Mouse (Mus musculus) CH12.LX (cell line): ENCODE data around the gene Gse1. TPM values are rescaled to one million over a fixed set of nuclear protein-coding genes. Genes with fewer than 3 reads are reported as not detected.

Experiments
- DNase-seq: peaks from one replicate; pipeline ENCODE4 v3.0.0-alpha.2; 2013; ENCODE audit errors: extremely low read depth
- H3K27ac ChIP-seq: 2 replicates; pipeline ENCODE4 v1.5.1; 2012; ENCODE audit warnings: low read depth, mild to moderate bottlenecking, control low read depth, moderate library complexity; ENCODE audit not compliant: insufficient read depth
- H3K27me3 ChIP-seq: replicated peaks from 2 replicates; pipeline ENCODE3; 2012; ENCODE audit warnings: inconsistent platforms
- H3K36me3 ChIP-seq, 2 experiments: replicated peaks in 1 of 2; 2 replicates each; pipeline versions ENCODE3 to v1.6.1; 2012; ENCODE audit warnings: inconsistent platforms in 1 of 2, low read length in 1 of 2, mild to moderate bottlenecking in 1 of 2, mixed read lengths in 1 of 2, moderate library complexity in 1 of 2; ENCODE audit not compliant: control insufficient read depth in 1 of 2, insufficient read depth in 1 of 2
- H3K4me1 ChIP-seq, 2 experiments: 2 replicates each; pipeline ENCODE4 v1.6.1; 2012; ENCODE audit warnings: inconsistent platforms in 1 of 2, moderate library complexity in 1 of 2; ENCODE audit not compliant: insufficient read depth in 2 of 2, control insufficient read depth in 1 of 2
- H3K4me2 ChIP-seq: 2 replicates; pipeline ENCODE4 v1.6.1; 2012; ENCODE audit warnings: low read depth, mild to moderate bottlenecking, control low read depth; ENCODE audit not compliant: poor library complexity, insufficient read depth, severe bottlenecking
- H3K4me3 ChIP-seq, 3 experiments: fragments of 150-350 bp in 1 of 3; sonication (generic) in 1 of 3; replicated peaks in 1 of 3; 2 replicates each; pipeline versions ENCODE3 to v1.5.1; 2011 to 2012; ENCODE audit warnings: low read depth in 2 of 3, low read length in 2 of 3, mild to moderate bottlenecking in 2 of 3, moderate library complexity in 2 of 3, control low read depth in 1 of 3, improper control_type of control experiment in 1 of 3, inconsistent platforms in 1 of 3, mixed read lengths in 1 of 3; ENCODE audit not compliant: poor library complexity in 1 of 3
- H3K79me2 ChIP-seq: replicated peaks from 2 replicates; pipeline ENCODE4 v1.6.1; 2012; ENCODE audit warnings: mild to moderate bottlenecking, moderate library complexity; ENCODE audit not compliant: control insufficient read depth, poor library complexity, insufficient read depth, severe bottlenecking; ENCODE audit errors: extremely low read depth
- H3K9ac ChIP-seq: 2 replicates; pipeline ENCODE4 v1.6.1; 2012; ENCODE audit warnings: low read depth, mild to moderate bottlenecking, control low read depth, moderate library complexity; ENCODE audit not compliant: insufficient read depth
- H3K9me3 ChIP-seq: replicated peaks from 2 replicates; pipeline ENCODE3; 2012; ENCODE audit warnings: low read length, inconsistent platforms, mixed read lengths
- BHLHE40 ChIP-seq: IDR thresholded peaks from 2 replicates; pipeline ENCODE4 v1.6.1; 2011; ENCODE audit warnings: mild to moderate bottlenecking, low read depth, low read length, improper control_type of control experiment
- CHD1 ChIP-seq: IDR thresholded peaks from 2 replicates; pipeline ENCODE4 v1.6.1; 2012; ENCODE audit warnings: low read depth, low read length, improper control_type of control experiment, inconsistent platforms
- CTCF ChIP-seq, 2 experiments: IDR thresholded peaks in 1 of 2; conservative IDR thresholded peaks in 1 of 2; 2 replicates each; pipeline ENCODE4 v1.5.1; 2011 to 2012; ENCODE audit warnings: low read depth in 2 of 2, low read length in 2 of 2, improper control_type of control experiment in 1 of 2, inconsistent platforms in 1 of 2, mild to moderate bottlenecking in 1 of 2, moderate library complexity in 1 of 2
- E2F4 ChIP-seq: IDR thresholded peaks from 2 replicates; pipeline ENCODE4 v1.6.1; 2011; ENCODE audit warnings: low read depth, low read length, improper control_type of control experiment; ENCODE audit not compliant: insufficient replicate concordance
- EP300 ChIP-seq: IDR thresholded peaks from 2 replicates; pipeline ENCODE4 v1.6.1; 2011; ENCODE audit warnings: low read length, improper control_type of control experiment
- ETS1 ChIP-seq: conservative IDR thresholded peaks from 2 replicates; pipeline ENCODE4 v1.6.1; 2012; ENCODE audit warnings: low read depth, mild to moderate bottlenecking, inconsistent platforms, low read length, improper control_type of control experiment, moderate library complexity
- GABPA ChIP-seq: IDR thresholded peaks from 2 replicates; pipeline ENCODE4 v1.6.1; 2012; ENCODE audit warnings: low read depth, low read length, improper control_type of control experiment, inconsistent platforms; ENCODE audit not compliant: insufficient replicate concordance
- HCFC1 ChIP-seq: IDR thresholded peaks from 2 replicates; pipeline ENCODE4 v1.6.1; 2012; ENCODE audit warnings: low read depth, mild to moderate bottlenecking, inconsistent platforms, low read length, improper control_type of control experiment
- IRF4 ChIP-seq: IDR thresholded peaks from 2 replicates; pipeline ENCODE4 v1.6.1; 2014; ENCODE audit warnings: low read depth, mild to moderate bottlenecking, inconsistent platforms, low read length, improper control_type of control experiment
- JUN ChIP-seq: IDR thresholded peaks from 2 replicates; pipeline ENCODE4 v1.6.1; 2011; ENCODE audit warnings: low read depth, mild to moderate bottlenecking, low read length, improper control_type of control experiment, moderate library complexity; ENCODE audit not compliant: insufficient read depth
- JUND ChIP-seq: conservative IDR thresholded peaks from 2 replicates; pipeline ENCODE4 v1.6.1; 2011; ENCODE audit warnings: low read depth, low read length, improper control_type of control experiment
- KAT2A ChIP-seq: IDR thresholded peaks from 2 replicates; pipeline ENCODE4 v1.6.1; 2012; ENCODE audit warnings: low read length, improper control_type of control experiment, inconsistent platforms; ENCODE audit not compliant: insufficient replicate concordance
- MAFK ChIP-seq: IDR thresholded peaks from 2 replicates; pipeline ENCODE4 v1.6.1; 2011; ENCODE audit warnings: low read length, improper control_type of control experiment; ENCODE audit not compliant: insufficient replicate concordance
- MAX ChIP-seq: IDR thresholded peaks from 2 replicates; pipeline ENCODE4 v1.6.1; 2011; ENCODE audit warnings: low read length, improper control_type of control experiment
- MAZ ChIP-seq: IDR thresholded peaks from 2 replicates; pipeline ENCODE4 v1.6.1; 2012; ENCODE audit warnings: low read depth, mild to moderate bottlenecking, inconsistent platforms, low read length, improper control_type of control experiment, moderate library complexity
- MEF2A ChIP-seq: IDR thresholded peaks from 2 replicates; pipeline ENCODE4 v1.6.1; 2014; ENCODE audit warnings: low read depth, mild to moderate bottlenecking, inconsistent platforms, low read length, improper control_type of control experiment, borderline replicate concordance
- MXI1 ChIP-seq: IDR thresholded peaks from 2 replicates; pipeline ENCODE4 v1.6.1; 2011; ENCODE audit warnings: mild to moderate bottlenecking, low read depth, low read length, improper control_type of control experiment
- MYC ChIP-seq: IDR thresholded peaks from 2 replicates; pipeline ENCODE4 v1.6.1; 2011; ENCODE audit warnings: low read depth, mild to moderate bottlenecking, improper control_type of control experiment, low read length
- NELFE ChIP-seq: IDR thresholded peaks from 2 replicates; pipeline ENCODE4 v1.6.1; 2011; ENCODE audit warnings: low read depth, low read length, improper control_type of control experiment
- NRF1 ChIP-seq: IDR thresholded peaks from 2 replicates; pipeline ENCODE4 v1.6.1; 2014; ENCODE audit warnings: low read depth, mild to moderate bottlenecking, inconsistent platforms, low read length, improper control_type of control experiment, moderate library complexity
- PAX5 ChIP-seq: IDR thresholded peaks from 2 replicates; pipeline ENCODE4 v1.6.1; 2012; ENCODE audit warnings: low read length, inconsistent platforms, mixed read lengths
- POLR2A ChIP-seq: IDR thresholded peaks from 2 replicates; pipeline ENCODE4 v1.6.1; 2011; ENCODE audit warnings: low read depth, mild to moderate bottlenecking, improper control_type of control experiment, low read length
- POLR2AphosphoS2 ChIP-seq: IDR thresholded peaks from 2 replicates; pipeline ENCODE4 v1.6.1; 2011; ENCODE audit warnings: low read depth, low read length, improper control_type of control experiment
- RAD21 ChIP-seq: IDR thresholded peaks from 2 replicates; pipeline ENCODE4 v1.6.1; 2011; ENCODE audit warnings: low read depth, mild to moderate bottlenecking, low read length, improper control_type of control experiment, moderate library complexity
- RCOR1 ChIP-seq: conservative IDR thresholded peaks from 2 replicates; pipeline ENCODE4 v1.6.1; 2012; ENCODE audit warnings: low read depth, mild to moderate bottlenecking, inconsistent platforms, low read length, improper control_type of control experiment
- SIN3A ChIP-seq: IDR thresholded peaks from 2 replicates; pipeline ENCODE4 v1.6.1; 2012; ENCODE audit warnings: low read length, improper control_type of control experiment, inconsistent platforms
- SMC3 ChIP-seq: IDR thresholded peaks from 2 replicates; pipeline ENCODE4 v1.6.1; 2011; ENCODE audit warnings: low read depth, low read length, improper control_type of control experiment
- TBP ChIP-seq: conservative IDR thresholded peaks from 2 replicates; pipeline ENCODE4 v1.6.1; 2011; ENCODE audit warnings: low read depth, low read length, improper control_type of control experiment
- TCF12 ChIP-seq: IDR thresholded peaks from 2 replicates; pipeline ENCODE4 v1.6.1; 2014; ENCODE audit warnings: low read depth, mild to moderate bottlenecking, inconsistent platforms, low read length, improper control_type of control experiment
- UBTF ChIP-seq: IDR thresholded peaks from 2 replicates; pipeline ENCODE4 v1.6.1; 2012; ENCODE audit warnings: low read depth, mild to moderate bottlenecking, inconsistent platforms, low read length, improper control_type of control experiment, moderate library complexity
- USF1 ChIP-seq: IDR thresholded peaks from 2 replicates; pipeline ENCODE4 v1.6.1; 2014; ENCODE audit warnings: low read depth, mild to moderate bottlenecking, inconsistent platforms, low read length, improper control_type of control experiment
- ZC3H11A ChIP-seq: IDR thresholded peaks from 2 replicates; pipeline ENCODE4 v1.6.1; 2012; ENCODE audit warnings: low read depth, mild to moderate bottlenecking, inconsistent platforms, low read length, improper control_type of control experiment
- ZKSCAN1 ChIP-seq: IDR thresholded peaks from 2 replicates; pipeline ENCODE4 v1.6.1; 2012; ENCODE audit warnings: low read depth, inconsistent platforms, low read length, improper control_type of control experiment, borderline replicate concordance
- ZMIZ1 ChIP-seq: IDR thresholded peaks from 2 replicates; pipeline ENCODE4 v1.6.1; 2012; ENCODE audit warnings: low read depth, mild to moderate bottlenecking, inconsistent platforms, low read length, improper control_type of control experiment
- ZNF384 ChIP-seq: IDR thresholded peaks from 2 replicates; pipeline ENCODE4 v1.6.1; 2012; ENCODE audit warnings: low read depth, low read length, improper control_type of control experiment, inconsistent platforms
- dilution Hi-C: fragments of 300-500 bp; cut with MboI; formaldehyde crosslinking; loops from 2 replicates; pipeline ENCODE4 v1.14.3; 2020; ENCODE audit warnings: low sequenced_read_pairs; ENCODE audit not compliant: extremely low pct_unique_long_range_greater_than_20kb, extremely low pct_ligation_motif_present
- in situ Hi-C: fragments of 300-500 bp; cut with MboI; formaldehyde crosslinking; loops from 3 replicates; pipeline ENCODE4 v1.14.3; 2019; ENCODE audit warnings: low sequenced_read_pairs, low pct_ligation_motif_present, low pct_unique_long_range_greater_than_20kb, mixed read lengths
- polyA plus RNA-seq: library from polyadenylated mRNA; unstranded; fragments of >175 nt; gene quantifications from 2 replicates; pipeline ENCODE4 v1.2.1, GENCODE M21; 2012; ENCODE audit warnings: low read depth; ENCODE audit not compliant: insufficient read length
- total RNA-seq, 2 experiments: library from RNA; depleted of rRNA; stranded (reverse); fragments of 300-350 nt in 1 of 2; fragments of >200 nt in 1 of 2; gene quantifications; 2 replicates each; pipeline ENCODE4 v1.2.3; 2012 to 2014

Gse1 gene
- total and polyA plus RNA-seq, 3 experiments, result 1.3 to 9.8 (median 8.5) TPM

DNA sequence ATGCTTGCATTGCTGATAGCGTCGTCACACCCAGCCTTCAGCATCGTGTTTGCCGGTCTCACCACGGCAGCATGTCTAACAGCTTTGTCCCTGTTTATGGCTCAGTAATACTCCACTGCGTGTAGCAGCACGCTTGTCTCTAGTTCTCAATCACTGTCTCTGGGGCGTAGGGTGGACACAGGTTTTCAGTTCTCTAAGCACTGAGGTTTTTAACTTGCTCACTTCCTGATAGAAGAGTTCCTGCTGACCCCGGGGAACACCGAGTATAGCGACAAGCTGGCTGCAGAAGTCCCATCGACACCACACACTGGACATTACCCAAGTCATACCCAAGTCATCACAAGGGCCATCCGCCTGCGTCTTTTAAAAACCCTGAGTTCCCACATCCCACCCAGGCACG lies 207.5 kb downstream of the Gse1 start (continued):
- peak; percentile 68 for TF ChIP-seq ETS1
- no peak for TF ChIP-seq E2F4
- TF ChIP-seq PAX5, result no peak
- TF ChIP-seq POLR2A, result no peak
- no peak for TF ChIP-seq NRF1
- no peak; the same call in 1 of the 2 replicates for TF ChIP-seq HCFC1
- peak; percentile 73; the same call in 1 of the 2 replicates for TF ChIP-seq CHD1
- no peak for TF ChIP-seq GABPA
- TF ChIP-seq RAD21, result no peak
- no peak for TF ChIP-seq JUN
- TF ChIP-seq USF1, result no peak
- TF ChIP-seq ZC3H11A, result no peak
- TF ChIP-seq MAX, result peak; percentile 54; the same call in 1 of the 2 replicates
- no peak for TF ChIP-seq CTCF (conservative IDR thresholded peaks at IDR 0.05 in 1 of 2, IDR thresholded peaks at IDR 0.05 in 1 of 2; ENCODE audit: low read depth in 2 of 2, low read length in 2 of 2)
- TF ChIP-seq, all 38 proteins: peak for 17

DNA sequence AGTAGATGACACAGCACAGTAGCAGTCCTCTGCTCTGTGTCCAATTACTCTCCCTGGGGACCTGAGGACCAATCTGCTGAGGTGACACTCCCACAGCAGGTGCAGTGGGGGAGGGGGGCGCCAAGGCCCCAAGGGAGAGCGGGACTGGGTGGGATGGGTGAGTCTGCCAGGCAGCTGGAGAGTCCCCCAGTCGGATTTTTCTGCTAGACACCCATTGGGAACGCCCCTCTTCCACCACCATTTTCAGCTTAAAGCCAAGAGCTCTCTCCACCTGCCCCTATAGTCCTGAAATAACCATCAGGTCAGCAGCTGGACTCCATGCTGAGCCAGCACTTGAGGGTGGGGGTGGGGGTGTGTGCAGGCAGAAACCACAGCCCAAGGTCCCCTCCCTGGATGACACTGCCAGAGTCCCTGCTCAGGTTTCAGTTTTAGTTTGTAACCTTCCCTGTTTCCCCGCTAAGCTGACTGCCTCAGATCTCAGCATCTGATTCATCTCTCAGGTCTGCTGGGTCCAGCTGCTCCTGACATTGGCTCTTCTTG lies 208.3 kb downstream of the Gse1 start:
- peak overlapping the region; percentile 63 for H3K4me2 ChIP-seq
- TF ChIP-seq MAZ, result peak; percentile 93; the same call in 1 of the 2 replicates
- peak; percentile 95 for TF ChIP-seq IRF4
- peak; percentile 40 for TF ChIP-seq SMC3
- TF ChIP-seq ZMIZ1, result no peak
- TF ChIP-seq ETS1, result peak; percentile 99
- no peak for TF ChIP-seq NELFE
- TF ChIP-seq CTCF (conservative IDR thresholded peaks at IDR 0.05 in 1 of 2, IDR thresholded peaks at IDR 0.05 in 1 of 2; ENCODE audit: low read depth in 2 of 2, low read length in 2 of 2), result no peak
- TF ChIP-seq ZKSCAN1, result no peak
- no peak for TF ChIP-seq TBP
- peak; percentile 18 for TF ChIP-seq RAD21
- TF ChIP-seq NRF1, result no peak
- no peak for TF ChIP-seq CHD1
- TF ChIP-seq MYC, result peak; percentile 72
- no peak for TF ChIP-seq GABPA
- TF ChIP-seq PAX5, result no peak
- TF ChIP-seq E2F4, result no peak
- no peak for TF ChIP-seq POLR2A
- TF ChIP-seq UBTF, result no peak
- peak; percentile 63; the same call in 1 of the 2 replicates for TF ChIP-seq SIN3A
- TF ChIP-seq USF1, result no peak
- TF ChIP-seq POLR2AphosphoS2, result no peak
- TF ChIP-seq EP300, result peak; percentile 82
- peak; percentile 100 for TF ChIP-seq TCF12
- peak; percentile 45 for TF ChIP-seq ZNF384
- no peak; the same call in 1 of the 2 replicates for TF ChIP-seq MAX
- peak; percentile 83 for TF ChIP-seq MXI1
- TF ChIP-seq BHLHE40, result peak; percentile 83
- TF ChIP-seq RCOR1, result peak; percentile 90
- TF ChIP-seq JUND, result peak; percentile 48; the same call in 1 of the 2 replicates
- peak; percentile 85; the same call in 1 of the 2 replicates for TF ChIP-seq KAT2A
- TF ChIP-seq MEF2A, result peak; percentile 95; the same call in 1 of the 2 replicates
- TF ChIP-seq MAFK, result peak; percentile 99
- no peak for TF ChIP-seq HCFC1

More for the DNA sequence above, 208.3 kb downstream of the Gse1 start:
- Histone ChIP-seq H3K27ac (peak overlapping the region; percentile 95), H3K27me3 (peaks cover 12% of the 10 kb centered on the region), H3K4me1 (peaks cover 29 to 43% of the 10 kb centered on the region in 2 experiments), H3K9ac (no peak overlapping the region), H3K79me2 (no peaks in the 10 kb centered on the region), H3K36me3 (no peaks in the 10 kb centered on the region), H3K9me3 (peaks cover 15% of the 10 kb centered on the region), H3K4me3 (peak overlapping the region in 1 of 3 experiments; percentile 9)
- DNase-seq, result peak; percentile 96
- dilution Hi-C loops (no loop called here), in situ Hi-C loops (loop anchor here (5.0 kb wide), 1 partner anchor 36 kb away; no protein-coding TSS in a partner anchor)
